Mouse (Mus musculus) layer of hippocampus, postnatal 36 days (tissue): ENCODE measurements at regions not wholly inside any gene's neighbourhood (a gene's known extent, or its start where the extent isn't known, plus 50 kb on each side); places are given as distances from the start of the nearest gene placed in this dataset.
"Not testable (repeated sequence)": the region's sequence is repeated elsewhere in the genome, so short reads cannot be mapped to it uniquely, and the experiment has no call there.

ENCODE experiments used
- DNase-seq, 2 experiments: peaks; one replicate each; pipeline ENCODE4 v3.0.0; 2022

- no peak for DNase-seq
These were observed 847.3 kb downstream of the Bcl11a start for GRCm38 (mm10) chr11:24925135-24925534.

GRCm38 (mm10) chr11:24943646-24944045, 865.8 kb downstream of the Bcl11a start:
- no peak for DNase-seq

- no peak for DNase-seq
These were observed 873.3 kb downstream of the Bcl11a start for GRCm38 (mm10) chr11:24951161-24951560.

GRCm38 (mm10) chr11:24972359-24972758, 894.5 kb downstream of the Bcl11a start:
- DNase-seq: no peak

- DNase-seq: peak; percentile 4 to 5
These were observed 902.4 kb downstream of the Bcl11a start for GRCm38 (mm10) chr11:24980193-24980665.

GRCm38 (mm10) chr11:24983060-24983629, 905.3 kb downstream of the Bcl11a start:
- DNase-seq: no peak

GRCm38 (mm10) chr11:25005491-25005890, 927.6 kb downstream of the Bcl11a start:
- no peak for DNase-seq

- no peak for DNase-seq
These were observed 948.9 kb downstream of the Bcl11a start for GRCm38 (mm10) chr11:25026786-25027185.

GRCm38 (mm10) chr11:25040983-25041382, 963.1 kb downstream of the Bcl11a start:
- peak; percentile 7 to 11 for DNase-seq

GRCm38 (mm10) chr11:25042763-25043162, 964.9 kb downstream of the Bcl11a start:
- DNase-seq: no peak

- DNase-seq: no peak
These were observed 967.5 kb downstream of the Bcl11a start for GRCm38 (mm10) chr11:25045339-25045738.

GRCm38 (mm10) chr11:25045977-25046376, 968.1 kb downstream of the Bcl11a start:
- no peak for DNase-seq

- DNase-seq: no peak
These were observed 977.8 kb downstream of the Bcl11a start for GRCm38 (mm10) chr11:25055698-25056097.

GRCm38 (mm10) chr11:25057093-25057521, 979.3 kb downstream of the Bcl11a start:
- no peak for DNase-seq

- DNase-seq: no peak
These were observed 979.7 kb downstream of the Bcl11a start for GRCm38 (mm10) chr11:25057543-25057942.

- no peak for DNase-seq
These were observed 985.2 kb downstream of the Bcl11a start for GRCm38 (mm10) chr11:25063042-25063441.

GRCm38 (mm10) chr11:25063978-25064377, 986.1 kb downstream of the Bcl11a start:
- no peak for DNase-seq

- DNase-seq: not testable (repeated sequence)
These were observed 1022.1 kb downstream of the Bcl11a start for GRCm38 (mm10) chr11:25099976-25100375.

- DNase-seq: no peak
These were observed 1026.6 kb downstream of the Bcl11a start for GRCm38 (mm10) chr11:25104432-25104831.

- no peak for DNase-seq
These were observed 1046.6 kb downstream of the Bcl11a start for GRCm38 (mm10) chr11:25124458-25124857.

GRCm38 (mm10) chr11:25142226-25142625, 1064.4 kb downstream of the Bcl11a start:
- DNase-seq: no peak

GRCm38 (mm10) chr11:25142833-25143232, 1065.0 kb downstream of the Bcl11a start:
- DNase-seq: no peak

GRCm38 (mm10) chr11:25147287-25147686, 1063.3 kb downstream of the 5730522E02Rik start:
- DNase-seq: no peak

- no peak for DNase-seq
These were observed 1053.9 kb downstream of the 5730522E02Rik start for GRCm38 (mm10) chr11:25156705-25157104.
